Mouse (Mus musculus): ENCODE measurements around the gene Pde1b. TPM values are rescaled to one million over a fixed set of nuclear protein-coding genes. Genes with fewer than 3 reads are reported as not detected.

Gene Pde1b
- total RNA-seq (2021), result 100 to 1,000 TPM; 181 to 227 TPM
- long read RNA-seq, experiment 1, transcript Pde1b-201 (16 exons, 3,218 nt), result major isoform, 102 of 142 reads
- long read RNA-seq, experiment 1, partial matches to known transcripts, result 29 of 142 reads
- long read RNA-seq, experiment 1, other reads (novel, unspliced or antisense), result 9 of 142 reads
- long read RNA-seq, experiment 2, full-length matches to known transcripts, result 76 of 121 reads
- long read RNA-seq, experiment 2, partial matches to known transcripts, result 34 of 121 reads
- long read RNA-seq, experiment 2, other reads (novel, unspliced or antisense), result 11 of 121 reads

GRCm38 (mm10) chr15:103502435-103503250, at the start of gene Pde1b:
Gene Pde1b, plus strand, starts transcription at chr15:103503034.
- DNase-seq (ENCODE audit: low spot score in 2 of 2), result peak; percentile 58 to 72

- DNase-seq (ENCODE audit: low spot score in 2 of 2), result no peak
Observed at GRCm38 (mm10) chr15:103453551-103454218, 49.1 kb upstream of the Pde1b start, which contains the start of gene Nckap1l. Gene Nckap1l, plus strand, starts transcription at chr15:103453794.

GRCm38 (mm10) chr15:103454449-103454848, 48.4 kb upstream of the Pde1b start:
- no peak for DNase-seq (ENCODE audit: low spot score in 2 of 2)

GRCm38 (mm10) chr15:103462539-103463261, 40.1 kb upstream of the Pde1b start:
- DNase-seq (ENCODE audit: low spot score in 2 of 2), result no peak

- no peak for DNase-seq (ENCODE audit: low spot score in 2 of 2)
Observed at GRCm38 (mm10) chr15:103471488-103472194, 31.2 kb upstream of the Pde1b start.

- no peak for DNase-seq (ENCODE audit: low spot score in 2 of 2)
Observed at GRCm38 (mm10) chr15:103472265-103472664, 30.6 kb upstream of the Pde1b start.

- peak; percentile 24 to 27 for DNase-seq (ENCODE audit: low spot score in 2 of 2)
Observed at GRCm38 (mm10) chr15:103473182-103473581, 29.7 kb upstream of the Pde1b start.

GRCm38 (mm10) chr15:103473769-103474168, 29.1 kb upstream of the Pde1b start:
- DNase-seq (ENCODE audit: low spot score in 2 of 2), result no peak

- DNase-seq (ENCODE audit: low spot score in 2 of 2), result no peak
Observed at GRCm38 (mm10) chr15:103479080-103479606, 23.7 kb upstream of the Pde1b start.

GRCm38 (mm10) chr15:103480129-103480528, 22.7 kb upstream of the Pde1b start:
- no peak for DNase-seq (ENCODE audit: low spot score in 2 of 2)

- peak in 1 of 2 experiments; percentile 47 for DNase-seq (ENCODE audit: low spot score in 2 of 2)
Observed at GRCm38 (mm10) chr15:103482488-103482887, 20.3 kb upstream of the Pde1b start.

- DNase-seq (ENCODE audit: low spot score in 2 of 2), result no peak
Observed at GRCm38 (mm10) chr15:103484490-103484889, 18.3 kb upstream of the Pde1b start.

GRCm38 (mm10) chr15:103485106-103485505, 17.7 kb upstream of the Pde1b start:
- no peak for DNase-seq (ENCODE audit: low spot score in 2 of 2)

- no peak for DNase-seq (ENCODE audit: low spot score in 2 of 2)
Observed at GRCm38 (mm10) chr15:103486658-103487057, 16.2 kb upstream of the Pde1b start.

- no peak for DNase-seq (ENCODE audit: low spot score in 2 of 2)
Observed at GRCm38 (mm10) chr15:103488336-103488735, 14.5 kb upstream of the Pde1b start.

- no peak for DNase-seq (ENCODE audit: low spot score in 2 of 2)
Observed at GRCm38 (mm10) chr15:103496204-103497140, 6.4 kb upstream of the Pde1b start.

GRCm38 (mm10) chr15:103498157-103498556, 4.7 kb upstream of the Pde1b start:
- DNase-seq (ENCODE audit: low spot score in 2 of 2), result no peak

GRCm38 (mm10) chr15:103500723-103501122, 2.1 kb upstream of the Pde1b start:
- no peak for DNase-seq (ENCODE audit: low spot score in 2 of 2)

GRCm38 (mm10) chr15:103501186-103501585, 1.6 kb upstream of the Pde1b start:
- DNase-seq (ENCODE audit: low spot score in 2 of 2), result no peak

Data from left cerebral cortex, adult 18-20 months (tissue).